Mouse (Mus musculus) myocyte (in vitro differentiated cells): ENCODE results near the gene Trp53bp2. TPM values are rescaled to one million over a fixed set of nuclear protein-coding genes. Genes with fewer than 3 reads are reported as not detected.

Experiments used
- H3K27me3 ChIP-seq: one replicate; pipeline ENCODE4 v1.6.1; 2011; ENCODE audit not compliant: control insufficient read depth, insufficient read depth, insufficient read length
- H3K36me3 ChIP-seq: one replicate; pipeline ENCODE4 v1.6.1; 2011; ENCODE audit not compliant: control insufficient read depth, insufficient read depth
- H3K4me2 ChIP-seq: one replicate; pipeline ENCODE4 v1.6.1; 2011; ENCODE audit warnings: low read depth, control low read depth
- H3K4me3 ChIP-seq: one replicate; pipeline ENCODE4 v1.5.1; 2011; ENCODE audit warnings: mild to moderate bottlenecking, control low read depth, moderate library complexity
- H3K79me2 ChIP-seq: one replicate; pipeline ENCODE4 v1.6.1; 2011; ENCODE audit not compliant: control insufficient read depth, insufficient read depth
- H3ac ChIP-seq: one replicate; pipeline ENCODE4 v1.6.1; 2011; ENCODE audit not compliant: control insufficient read depth, insufficient read length
- CEBPB ChIP-seq: IDR thresholded peaks from 2 replicates; pipeline ENCODE4 v1.6.1; 2011; ENCODE audit warnings: mild to moderate bottlenecking, moderate library complexity; ENCODE audit not compliant: poor library complexity, insufficient read depth, severe bottlenecking
- E2F4 ChIP-seq: IDR thresholded peaks from one replicate; pipeline ENCODE4 v1.6.1; 2011; ENCODE audit warnings: mild to moderate bottlenecking, control low read depth, moderate library complexity; ENCODE audit not compliant: insufficient read depth
- MAX ChIP-seq: IDR thresholded peaks from one replicate; pipeline ENCODE4 v1.6.1; 2011; ENCODE audit warnings: low read depth, mild to moderate bottlenecking, control low read depth
- MYOD1 ChIP-seq, 3 experiments: IDR thresholded peaks; one replicate each; pipeline ENCODE4 v1.6.1; 2011; ENCODE audit warnings: control low read depth in 2 of 3, low read depth in 2 of 3, mild to moderate bottlenecking in 2 of 3, moderate library complexity in 1 of 3; ENCODE audit not compliant: insufficient read length in 2 of 3, control insufficient read depth in 1 of 3
- MYOG ChIP-seq, 3 experiments: IDR thresholded peaks; one replicate each; pipeline ENCODE4 v1.6.1; 2011; ENCODE audit warnings: control low read depth in 2 of 3, low read depth in 2 of 3, mild to moderate bottlenecking in 2 of 3; ENCODE audit not compliant: insufficient read length in 2 of 3, control insufficient read depth in 1 of 3, insufficient read depth in 1 of 3
- POLR2A ChIP-seq: IDR thresholded peaks from one replicate; pipeline ENCODE4 v1.6.1; 2011; ENCODE audit warnings: low read depth, mild to moderate bottlenecking, control low read depth, moderate library complexity; ENCODE audit not compliant: insufficient read length
- POLR2AphosphoS2 ChIP-seq: IDR thresholded peaks from one replicate; pipeline ENCODE4 v1.6.1; 2011; ENCODE audit warnings: low read depth, control low read depth; ENCODE audit not compliant: insufficient read length
- REST ChIP-seq: IDR thresholded peaks from one replicate; pipeline ENCODE4 v1.6.1; 2011; ENCODE audit warnings: mild to moderate bottlenecking, control low read depth, moderate library complexity; ENCODE audit not compliant: insufficient read depth, insufficient read length
- SRF ChIP-seq: IDR thresholded peaks from one replicate; pipeline ENCODE4 v1.6.1; 2011; ENCODE audit warnings: low read depth; ENCODE audit not compliant: control insufficient read depth, insufficient read length
- TCF12 ChIP-seq: IDR thresholded peaks from one replicate; pipeline ENCODE4 v1.6.1; 2011; ENCODE audit warnings: mild to moderate bottlenecking, control low read depth; ENCODE audit not compliant: poor library complexity, insufficient read depth, severe bottlenecking
- TCF3 ChIP-seq: IDR thresholded peaks from one replicate; pipeline ENCODE4 v1.6.1; 2011; ENCODE audit warnings: low read depth, control low read depth; ENCODE audit not compliant: insufficient read length
- USF1 ChIP-seq: IDR thresholded peaks from one replicate; pipeline ENCODE4 v1.6.1; 2011; ENCODE audit warnings: low read depth, mild to moderate bottlenecking, control low read depth, moderate library complexity
- polyA plus RNA-seq: library from polyadenylated mRNA; unstranded; fragments of >200 nt; fragmentation: generic; extraction: Trizol; gene quantifications from one replicate; pipeline ENCODE4 v1.2.1, GENCODE M21; 2012; ENCODE audit warnings: missing spikeins

Trp53bp2 gene
- polyA plus RNA-seq, 1 experiment, result 6.4 TPM

DNA sequence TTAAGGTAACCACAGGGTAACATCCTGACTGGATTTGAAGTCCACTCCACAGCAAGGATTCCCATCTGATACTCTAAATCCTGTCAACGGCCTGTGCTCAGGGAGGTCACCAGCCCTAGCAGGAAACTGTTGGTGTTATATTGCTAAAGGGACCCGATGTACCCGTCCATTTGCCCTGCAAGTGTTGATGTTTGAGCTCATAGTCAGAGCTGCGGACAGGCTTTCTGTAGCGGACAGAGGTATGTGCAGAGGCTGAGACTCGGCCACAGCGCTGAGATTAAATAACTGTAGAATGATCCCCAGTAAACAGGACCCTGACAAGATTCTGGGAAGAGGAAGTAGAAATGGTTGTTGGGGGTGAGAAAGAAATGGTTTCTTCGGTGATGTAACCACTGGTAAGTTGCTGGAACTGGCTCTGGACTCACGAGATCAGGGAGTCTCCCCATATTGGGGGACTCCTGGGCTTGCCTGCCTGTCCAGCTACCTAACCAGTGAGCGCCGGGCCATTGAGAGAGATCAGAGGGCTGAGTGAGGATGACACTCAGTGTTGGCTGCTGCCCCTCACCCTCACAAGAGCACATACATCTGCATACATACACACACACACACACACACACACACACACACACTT, 30.7 kb upstream of the Trp53bp2 start:
- H3K4me2 ChIP-seq, result no peak overlapping the region
- H3K4me3 ChIP-seq, result no peak overlapping the region
- no peaks in the 10 kb centered on the region for H3K79me2 ChIP-seq
- no peaks in the 10 kb centered on the region for H3K36me3 ChIP-seq
- H3ac ChIP-seq, result no peak overlapping the region
- no peaks in the 10 kb centered on the region for H3K27me3 ChIP-seq
- TF ChIP-seq TCF12 (no peak), CEBPB (no peak), USF1 (no peak), MYOD1 (IDR thresholded peaks at IDR 0.05; ENCODE audit: control insufficient read depth in 1 of 3, insufficient read length in 2 of 3, low read depth in 2 of 3) (no peak), TCF3 (no peak), POLR2A (no peak), E2F4 (no peak), MAX (no peak), MYOG (IDR thresholded peaks at IDR 0.05; ENCODE audit: control insufficient read depth in 1 of 3, insufficient read depth in 1 of 3, insufficient read length in 2 of 3, low read depth in 2 of 3) (no peak)

DNA sequence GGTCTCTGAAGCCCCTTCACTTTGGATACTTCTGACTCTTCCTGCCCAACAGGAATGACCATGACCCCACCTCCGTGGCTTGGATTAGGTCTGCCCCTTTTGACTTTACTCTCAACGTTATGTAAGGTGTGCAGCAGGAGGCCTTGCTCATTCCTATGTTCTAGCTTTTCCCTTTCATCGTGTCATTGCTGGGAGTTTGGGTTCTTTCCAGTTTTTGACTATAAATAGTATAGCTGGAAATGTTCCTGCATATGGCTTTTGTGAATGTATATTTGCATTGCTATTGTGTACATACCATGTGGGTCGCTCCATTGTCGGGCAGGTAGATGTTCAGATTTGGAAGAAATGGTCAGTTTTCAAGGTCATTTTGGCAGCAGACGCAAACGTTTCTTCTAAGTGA, 30.1 kb upstream of the Trp53bp2 start:
- no peak for TF ChIP-seq E2F4
- no peak for TF ChIP-seq POLR2AphosphoS2
- no peak for TF ChIP-seq POLR2A
- TF ChIP-seq MYOD1 (IDR thresholded peaks at IDR 0.05; ENCODE audit: control insufficient read depth in 1 of 3, insufficient read length in 2 of 3, low read depth in 2 of 3), result no peak
- TF ChIP-seq MAX, result no peak
- TF ChIP-seq CEBPB, result no peak
- TF ChIP-seq TCF12, result no peak
- TF ChIP-seq REST, result no peak
- no peak for TF ChIP-seq USF1
- no peak for TF ChIP-seq TCF3
- no peak for TF ChIP-seq MYOG (IDR thresholded peaks at IDR 0.05; ENCODE audit: control insufficient read depth in 1 of 3, insufficient read depth in 1 of 3, insufficient read length in 2 of 3, low read depth in 2 of 3)
- no peak for TF ChIP-seq SRF
- H3ac ChIP-seq, result no peak overlapping the region
- no peak overlapping the region for H3K4me3 ChIP-seq
- no peaks in the 10 kb centered on the region for H3K36me3 ChIP-seq
- H3K4me2 ChIP-seq, result no peak overlapping the region
- no peaks in the 10 kb centered on the region for H3K27me3 ChIP-seq
- no peaks in the 10 kb centered on the region for H3K79me2 ChIP-seq

DNA sequence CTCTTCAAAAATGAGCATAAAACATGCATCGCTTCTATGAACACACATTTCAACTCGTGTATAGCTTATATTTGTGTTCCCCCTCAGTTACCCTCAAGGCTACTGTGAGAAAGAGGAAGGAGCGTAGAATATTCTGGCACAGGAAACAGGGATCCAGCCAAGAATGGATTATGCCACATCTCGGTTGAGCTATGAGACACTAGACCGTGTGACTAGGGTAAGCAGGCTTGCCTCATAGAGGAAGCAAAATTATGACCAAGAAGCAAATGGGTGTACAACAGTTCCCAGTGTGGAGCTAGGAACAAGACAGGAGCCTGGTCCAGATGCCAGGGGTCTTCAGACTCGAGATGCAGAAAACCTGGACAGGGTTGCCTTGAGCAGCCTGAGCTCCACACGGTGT, 28.3 kb upstream of the Trp53bp2 start:
- H3K4me3 ChIP-seq, result no peak overlapping the region
- H3ac ChIP-seq, result no peak overlapping the region
- no peaks in the 10 kb centered on the region for H3K36me3 ChIP-seq
- H3K27me3 ChIP-seq, result no peaks in the 10 kb centered on the region
- H3K79me2 ChIP-seq, result no peaks in the 10 kb centered on the region
- no peak overlapping the region for H3K4me2 ChIP-seq
- TF ChIP-seq MAX (no peak), E2F4 (no peak), CEBPB (no peak), POLR2A (no peak), MYOG (IDR thresholded peaks at IDR 0.05; ENCODE audit: control insufficient read depth in 1 of 3, insufficient read depth in 1 of 3, insufficient read length in 2 of 3, low read depth in 2 of 3) (no peak), TCF12 (no peak), POLR2AphosphoS2 (no peak), SRF (no peak), USF1 (no peak), MYOD1 (IDR thresholded peaks at IDR 0.05; ENCODE audit: control insufficient read depth in 1 of 3, insufficient read length in 2 of 3, low read depth in 2 of 3) (no peak), TCF3 (no peak), REST (no peak)

DNA sequence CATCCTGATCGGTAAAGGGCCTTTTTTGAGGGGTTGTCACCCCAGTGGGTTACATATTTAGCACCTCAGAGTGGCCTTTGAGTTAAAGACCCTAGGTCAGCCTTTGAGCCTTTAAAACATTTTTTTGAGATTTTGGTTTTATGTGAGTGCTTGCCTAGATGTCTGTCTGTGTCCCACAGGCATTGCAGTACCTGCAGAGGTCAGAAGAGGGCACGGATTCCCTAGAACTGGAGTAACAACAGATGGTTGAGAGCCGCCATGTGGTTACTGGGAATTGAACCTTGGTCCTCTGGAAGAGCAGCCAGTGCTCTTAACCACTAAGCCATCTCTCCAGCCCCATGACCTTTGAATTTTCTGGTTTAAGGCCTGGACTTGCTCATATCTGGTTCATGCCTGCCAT, 27.6 kb upstream of the Trp53bp2 start:
- H3K36me3 ChIP-seq, result no peaks in the 10 kb centered on the region
- H3K4me3 ChIP-seq, result no peak overlapping the region
- no peak overlapping the region for H3ac ChIP-seq
- no peaks in the 10 kb centered on the region for H3K27me3 ChIP-seq
- H3K79me2 ChIP-seq, result no peaks in the 10 kb centered on the region
- H3K4me2 ChIP-seq, result no peak overlapping the region
- TF ChIP-seq MYOD1 (IDR thresholded peaks at IDR 0.05; ENCODE audit: control insufficient read depth in 1 of 3, insufficient read length in 2 of 3, low read depth in 2 of 3) (no peak), TCF12 (no peak), POLR2AphosphoS2 (no peak), MYOG (IDR thresholded peaks at IDR 0.05; ENCODE audit: control insufficient read depth in 1 of 3, insufficient read depth in 1 of 3, insufficient read length in 2 of 3, low read depth in 2 of 3) (no peak), USF1 (no peak), CEBPB (no peak), MAX (no peak), REST (no peak)

DNA sequence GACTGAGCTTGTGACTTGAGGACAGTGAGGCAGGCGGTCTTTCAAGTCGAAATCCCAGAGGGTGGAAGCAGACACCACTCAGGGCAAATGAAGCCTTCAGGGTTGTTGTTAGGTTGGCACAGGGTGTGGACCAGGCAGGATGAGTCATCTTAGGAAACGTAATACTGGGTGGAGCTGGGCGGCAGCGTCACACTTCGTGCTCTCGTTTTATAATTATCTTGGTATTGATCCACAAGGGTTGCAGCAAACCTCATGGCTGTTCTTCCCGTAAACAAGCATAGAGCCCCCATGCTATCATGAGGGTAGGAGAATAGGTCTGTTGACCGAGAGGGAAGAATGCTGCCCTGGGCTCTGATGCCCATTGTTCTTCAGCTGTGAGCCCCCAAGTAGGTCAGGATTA, 25.9 kb upstream of the Trp53bp2 start:
- Histone ChIP-seq H3K36me3 (no peaks in the 10 kb centered on the region), H3K79me2 (no peaks in the 10 kb centered on the region), H3K27me3 (no peaks in the 10 kb centered on the region), H3K4me2 (peak overlapping the region; percentile 47), H3K4me3 (no peak overlapping the region), H3ac (no peak overlapping the region)
- TF ChIP-seq TCF12, result no peak
- 0 out of 2 replicates have a peak, but pooled peaks have one; percentile 16 for TF ChIP-seq CEBPB
